Mouse (Mus musculus) hindbrain, embryonic 15.5 days (tissue): Measurements from ENCODE around the gene Abcg2. TPM values are rescaled to one million over a fixed set of nuclear protein-coding genes. Genes with fewer than 3 reads are reported as not detected.

Experiments used
- ATAC-seq: fragments of 200-750 bp; cut with Nextera tagmentation; 2 replicates; pipeline ENCODE4 v1.8.0; 2017; ENCODE audit warnings: low read depth, moderate number of reproducible peaks, moderate TSS enrichment; ENCODE audit not compliant: low FRiP score
- H3K27ac ChIP-seq: fragments of 300-500 bp; sonication (generic); replicated peaks from 2 replicates; pipeline ENCODE4 v1.5.1; 2015; ENCODE audit warnings: mild to moderate bottlenecking, inconsistent platforms
- H3K27me3 ChIP-seq: fragments of 300-500 bp; sonication (generic); 2 replicates; pipeline ENCODE4 v1.6.1; 2015; ENCODE audit warnings: control low read depth, inconsistent platforms
- H3K36me3 ChIP-seq: fragments of 300-500 bp; sonication (generic); 2 replicates; pipeline ENCODE4 v1.6.1; 2015; ENCODE audit warnings: control low read depth, inconsistent platforms
- H3K4me1 ChIP-seq: fragments of 300-500 bp; sonication (generic); replicated peaks from 2 replicates; pipeline ENCODE4 v1.6.1; 2015; ENCODE audit warnings: control low read depth, inconsistent platforms
- H3K4me2 ChIP-seq: fragments of 300-500 bp; sonication (generic); 2 replicates; pipeline ENCODE4 v1.6.1; 2015; ENCODE audit warnings: moderate library complexity, mild to moderate bottlenecking, inconsistent platforms
- H3K4me3 ChIP-seq: fragments of 300-500 bp; sonication (generic); 2 replicates; pipeline ENCODE4 v1.5.1; 2015; ENCODE audit warnings: mild to moderate bottlenecking, inconsistent platforms
- H3K9ac ChIP-seq: fragments of 300-500 bp; sonication (generic); 2 replicates; pipeline ENCODE4 v1.6.1; 2015; ENCODE audit warnings: inconsistent platforms
- H3K9me3 ChIP-seq: fragments of 300-500 bp; sonication (generic); 2 replicates; pipeline ENCODE4 v1.6.1; 2016; ENCODE audit warnings: control low read depth, inconsistent platforms
- WGBS: fragments of 180-500 bp; shearing (Covaris S2); methylation state at CpG from one replicate; pipeline ENCODE4 v1.1.7; 2015; 5-methylcytosine and 5-hydroxymethylcytosine counted together
- polyA plus RNA-seq: library from polyadenylated mRNA; unstranded; fragments of >200 nt; fragmentation: Nextera tagmentation; extraction: Ambion mirVana; gene quantifications from 2 replicates; pipeline ENCODE4 v1.2.1, GENCODE M21; 2015

Abcg2 gene
- polyA plus RNA-seq, 1 experiment from 2014 or later: 39.6 TPM

- Histone ChIP-seq H3K27me3 (no peaks in the 10 kb centered on the region), H3K36me3 (no peaks in the 10 kb centered on the region), H3K9ac (peak overlapping the region; percentile 56), H3K27ac (peak overlapping the region; percentile 39; the same call in 1 of the 2 replicates), H3K4me2 (peak overlapping the region; percentile 84), H3K9me3 (no peaks in the 10 kb centered on the region), H3K4me1 (peaks cover 7% of the 10 kb centered on the region), H3K4me3 (peak overlapping the region; percentile 62)
- WGBS: under 1% methylated on average over 50 of the region's 50 CpGs
- ATAC-seq: peak; percentile 99
Measured at GRCm38 (mm10) chr6:58640333-58641018, 56.2 kb downstream of the Abcg2 start.

GRCm38 (mm10) chr6:58641056-58641799 lies 56.9 kb downstream of the Abcg2 start:
- Histone ChIP-seq H3K9me3 (no peaks in the 10 kb centered on the region), H3K27ac (no peak overlapping the region), H3K36me3 (no peaks in the 10 kb centered on the region), H3K4me2 (peak overlapping the region; percentile 84), H3K4me1 (peaks cover 7% of the 10 kb centered on the region), H3K9ac (no peak overlapping the region; the same call in 1 of the 2 replicates), H3K4me3 (peak overlapping the region; percentile 62), H3K27me3 (no peaks in the 10 kb centered on the region)
- 52% methylated on average over 11 of the region's 11 CpGs for WGBS
- ATAC-seq: no peak

GRCm38 (mm10) chr6:58642191-58642590 lies 57.9 kb downstream of the Abcg2 start:
- Histone ChIP-seq H3K4me1 (peaks cover 7% of the 10 kb centered on the region), H3K9ac (no peak overlapping the region), H3K4me2 (no peak overlapping the region), H3K4me3 (no peak overlapping the region), H3K36me3 (no peaks in the 10 kb centered on the region), H3K9me3 (no peaks in the 10 kb centered on the region), H3K27me3 (no peaks in the 10 kb centered on the region), H3K27ac (no peak overlapping the region)
- no peak for ATAC-seq
- 82% methylated on average over 2 of the region's 2 CpGs for WGBS

- WGBS: 92% methylated on average over 2 of the region's 2 CpGs
- Histone ChIP-seq H3K36me3 (no peaks in the 10 kb centered on the region), H3K4me1 (peaks cover 7% of the 10 kb centered on the region), H3K4me2 (no peak overlapping the region), H3K9me3 (no peaks in the 10 kb centered on the region), H3K9ac (no peak overlapping the region), H3K27ac (no peak overlapping the region), H3K27me3 (no peaks in the 10 kb centered on the region), H3K4me3 (no peak overlapping the region)
- no peak for ATAC-seq
Measured at GRCm38 (mm10) chr6:58644586-58644985, 60.3 kb downstream of the Abcg2 start.

GRCm38 (mm10) chr6:58648100-58648749 lies 63.9 kb downstream of the Abcg2 start:
- H3K9me3 ChIP-seq: no peaks in the 10 kb centered on the region
- ATAC-seq: no peak
- H3K4me2 ChIP-seq: no peak overlapping the region
- 88% methylated on average over 3 of the region's 3 CpGs for WGBS
- no peak overlapping the region for H3K4me3 ChIP-seq
- no peak overlapping the region for H3K9ac ChIP-seq
- no peaks in the 10 kb centered on the region for H3K4me1 ChIP-seq
- H3K36me3 ChIP-seq: no peaks in the 10 kb centered on the region
- no peak overlapping the region for H3K27ac ChIP-seq
- no peaks in the 10 kb centered on the region for H3K27me3 ChIP-seq

GRCm38 (mm10) chr6:58650136-58650535 lies 65.8 kb downstream of the Abcg2 start:
- WGBS: 94% methylated on average over 3 of the region's 3 CpGs
- Histone ChIP-seq H3K4me1 (no peaks in the 10 kb centered on the region), H3K27me3 (no peaks in the 10 kb centered on the region), H3K27ac (no peak overlapping the region), H3K36me3 (no peaks in the 10 kb centered on the region), H3K4me3 (no peak overlapping the region), H3K4me2 (no peak overlapping the region), H3K9ac (no peak overlapping the region), H3K9me3 (no peaks in the 10 kb centered on the region)
- no peak for ATAC-seq

GRCm38 (mm10) chr6:58651038-58651437 lies 66.7 kb downstream of the Abcg2 start:
- Histone ChIP-seq H3K9ac (no peak overlapping the region), H3K36me3 (no peaks in the 10 kb centered on the region), H3K9me3 (no peaks in the 10 kb centered on the region), H3K27me3 (no peaks in the 10 kb centered on the region), H3K4me3 (no peak overlapping the region), H3K27ac (no peak overlapping the region), H3K4me2 (no peak overlapping the region), H3K4me1 (no peaks in the 10 kb centered on the region)
- no peak for ATAC-seq
- WGBS: 83% methylated on average over 1 of the region's 1 CpGs

- H3K4me1 ChIP-seq: no peaks in the 10 kb centered on the region
- H3K4me2 ChIP-seq: no peak overlapping the region
- H3K36me3 ChIP-seq: no peaks in the 10 kb centered on the region
- H3K27me3 ChIP-seq: no peaks in the 10 kb centered on the region
- no peak for ATAC-seq
- WGBS: 91% methylated on average over 3 of the region's 3 CpGs
- H3K9me3 ChIP-seq: no peaks in the 10 kb centered on the region
- H3K9ac ChIP-seq: no peak overlapping the region
- H3K27ac ChIP-seq: no peak overlapping the region
- no peak overlapping the region for H3K4me3 ChIP-seq
Measured at GRCm38 (mm10) chr6:58660951-58661575, 76.7 kb downstream of the Abcg2 start.

- Histone ChIP-seq H3K27ac (no peak overlapping the region), H3K4me1 (no peaks in the 10 kb centered on the region), H3K9ac (no peak overlapping the region), H3K36me3 (no peaks in the 10 kb centered on the region), H3K27me3 (no peaks in the 10 kb centered on the region), H3K4me2 (no peak overlapping the region), H3K9me3 (no peaks in the 10 kb centered on the region), H3K4me3 (no peak overlapping the region)
- 100% methylated on average over 1 of the region's 1 CpGs for WGBS
- ATAC-seq: no peak
Measured at GRCm38 (mm10) chr6:58677802-58678201, 93.5 kb downstream of the Abcg2 start.

- Histone ChIP-seq H3K4me2 (no peak overlapping the region), H3K27me3 (no peaks in the 10 kb centered on the region), H3K9me3 (no peaks in the 10 kb centered on the region), H3K4me3 (no peak overlapping the region), H3K27ac (no peak overlapping the region), H3K36me3 (no peaks in the 10 kb centered on the region), H3K4me1 (no peaks in the 10 kb centered on the region), H3K9ac (no peak overlapping the region)
- no peak for ATAC-seq
- 94% methylated on average over 3 of the region's 3 CpGs for WGBS
Measured at GRCm38 (mm10) chr6:58678530-58678929, 94.2 kb downstream of the Abcg2 start.

- Histone ChIP-seq H3K4me1 (no peaks in the 10 kb centered on the region), H3K4me2 (no peak overlapping the region), H3K27me3 (no peaks in the 10 kb centered on the region), H3K27ac (no peak overlapping the region), H3K4me3 (no peak overlapping the region), H3K36me3 (no peaks in the 10 kb centered on the region), H3K9ac (no peak overlapping the region), H3K9me3 (no peaks in the 10 kb centered on the region)
- no peak for ATAC-seq
- 77% methylated on average over 2 of the region's 2 CpGs for WGBS
Measured at GRCm38 (mm10) chr6:58691584-58691983, 107.3 kb downstream of the Abcg2 start.

- 90% methylated on average over 2 of the region's 2 CpGs for WGBS
- Histone ChIP-seq H3K36me3 (no peaks in the 10 kb centered on the region), H3K4me1 (no peaks in the 10 kb centered on the region), H3K27me3 (no peaks in the 10 kb centered on the region), H3K9ac (no peak overlapping the region), H3K4me3 (no peak overlapping the region), H3K4me2 (no peak overlapping the region), H3K27ac (no peak overlapping the region), H3K9me3 (no peaks in the 10 kb centered on the region)
- no peak for ATAC-seq
Measured at GRCm38 (mm10) chr6:58694257-58694656, 109.9 kb downstream of the Abcg2 start.
